Mouse (Mus musculus) stomach, embryonic 16.5 days (tissue): ENCODE data around the gene Trim63. TPM values are rescaled to one million over a fixed set of nuclear protein-coding genes. Genes with fewer than 3 reads are reported as not detected.
A peak's percentile ranks its signal among the peaks of the same experiment; 100 is the strongest.
"Not testable (repeated sequence)": the region's sequence is repeated elsewhere in the genome, so short reads cannot be mapped to it uniquely, and the experiment has no call there.

Experiments used
- ATAC-seq: fragments of 200-750 bp; cut with Nextera tagmentation; 2 replicates; pipeline ENCODE4 v1.8.0; 2017; ENCODE audit warnings: moderate number of reproducible peaks, moderate TSS enrichment; ENCODE audit not compliant: insufficient read depth, low FRiP score
- H3K27ac ChIP-seq: fragments of 300-500 bp; sonication (generic); 2 replicates; pipeline ENCODE4 v1.5.1; 2014; ENCODE audit warnings: low read length
- H3K27me3 ChIP-seq: fragments of 300-500 bp; sonication (generic); 2 replicates; pipeline ENCODE4 v1.6.1; 2014; ENCODE audit warnings: low read length, control low read depth, mixed read lengths; ENCODE audit not compliant: control insufficient read depth, insufficient read depth
- H3K36me3 ChIP-seq: fragments of 300-500 bp; sonication (generic); 2 replicates; pipeline ENCODE4 v1.6.1; 2014; ENCODE audit warnings: low read length; ENCODE audit not compliant: control insufficient read depth, insufficient read depth
- H3K4me1 ChIP-seq: fragments of 300-500 bp; sonication (generic); 2 replicates; pipeline ENCODE4 v1.6.1; 2014; ENCODE audit warnings: low read length, control low read depth, mixed read lengths; ENCODE audit not compliant: control insufficient read depth, insufficient read depth
- H3K4me2 ChIP-seq: fragments of 300-500 bp; sonication (generic); 2 replicates; pipeline ENCODE4 v1.6.1; 2014; ENCODE audit warnings: low read depth, low read length, mixed read lengths
- H3K4me3 ChIP-seq: fragments of 300-500 bp; sonication (generic); replicated peaks from 2 replicates; pipeline ENCODE4 v1.5.1; 2014; ENCODE audit warnings: mild to moderate bottlenecking, low read length
- H3K9ac ChIP-seq: fragments of 300-500 bp; sonication (generic); 2 replicates; pipeline ENCODE4 v1.6.1; 2014; ENCODE audit warnings: low read length
- H3K9me3 ChIP-seq: fragments of 300-500 bp; sonication (generic); replicated peaks from 2 replicates; pipeline ENCODE4 v1.6.1; 2016; ENCODE audit warnings: low read length, control low read depth; ENCODE audit not compliant: control insufficient read depth
- WGBS: fragments of 180-500 bp; shearing (Covaris S2); extraction: QIAGEN DNeasy Blood & Tissue Kit; methylation state at CpG from one replicate; pipeline ENCODE4 v1.1.7; 2014; 5-methylcytosine and 5-hydroxymethylcytosine counted together
- polyA plus RNA-seq: library from polyadenylated mRNA; unstranded; fragments of >200 nt; fragmentation: Nextera tagmentation; extraction: Ambion mirVana; gene quantifications from 2 replicates; pipeline ENCODE4 v1.2.1, GENCODE M21; 2015

Trim63 gene
- 0.37 and 1.4 TPM in 2 replicates for polyA plus RNA-seq

DNA sequence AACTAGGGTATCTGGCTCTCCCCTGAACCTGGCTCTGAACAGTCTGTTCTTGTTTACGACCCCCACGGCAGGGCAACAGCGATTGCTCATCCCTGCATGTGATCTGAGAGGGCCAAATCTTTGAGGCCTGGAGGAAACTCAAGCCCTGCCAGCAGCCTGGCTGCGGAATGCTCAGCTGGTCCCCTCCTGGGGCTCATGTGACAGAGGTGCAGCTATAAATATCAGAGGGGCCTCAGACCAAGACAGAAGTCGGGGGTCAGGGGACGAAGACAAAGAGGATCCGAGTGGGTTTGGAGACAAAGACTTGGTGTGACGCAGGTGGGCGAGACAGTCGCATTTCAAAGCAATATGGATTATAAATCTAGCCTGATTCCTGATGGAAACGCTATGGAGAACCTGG lies at the start of gene Trim63:
TSS of gene Trim63 (plus strand) at position 245 of the 400 bp plus-strand sequence.
- no peaks in the 10 kb centered on the region for H3K9me3 ChIP-seq
- no peak within 1 kb of the TSS for H3K4me3 ChIP-seq
- H3K4me2 ChIP-seq = no peak within 1 kb of the TSS
- WGBS = 31% methylated on average over 11 of the region's 11 CpGs
- no peaks in the 10 kb centered on the region for H3K4me1 ChIP-seq
- no peaks in the 10 kb centered on the region for H3K27me3 ChIP-seq
- no peak within 1 kb of the TSS for H3K9ac ChIP-seq
- no peak for ATAC-seq
- H3K36me3 ChIP-seq = no peaks in the 10 kb centered on the region
- no peak within 1 kb of the TSS for H3K27ac ChIP-seq

DNA sequence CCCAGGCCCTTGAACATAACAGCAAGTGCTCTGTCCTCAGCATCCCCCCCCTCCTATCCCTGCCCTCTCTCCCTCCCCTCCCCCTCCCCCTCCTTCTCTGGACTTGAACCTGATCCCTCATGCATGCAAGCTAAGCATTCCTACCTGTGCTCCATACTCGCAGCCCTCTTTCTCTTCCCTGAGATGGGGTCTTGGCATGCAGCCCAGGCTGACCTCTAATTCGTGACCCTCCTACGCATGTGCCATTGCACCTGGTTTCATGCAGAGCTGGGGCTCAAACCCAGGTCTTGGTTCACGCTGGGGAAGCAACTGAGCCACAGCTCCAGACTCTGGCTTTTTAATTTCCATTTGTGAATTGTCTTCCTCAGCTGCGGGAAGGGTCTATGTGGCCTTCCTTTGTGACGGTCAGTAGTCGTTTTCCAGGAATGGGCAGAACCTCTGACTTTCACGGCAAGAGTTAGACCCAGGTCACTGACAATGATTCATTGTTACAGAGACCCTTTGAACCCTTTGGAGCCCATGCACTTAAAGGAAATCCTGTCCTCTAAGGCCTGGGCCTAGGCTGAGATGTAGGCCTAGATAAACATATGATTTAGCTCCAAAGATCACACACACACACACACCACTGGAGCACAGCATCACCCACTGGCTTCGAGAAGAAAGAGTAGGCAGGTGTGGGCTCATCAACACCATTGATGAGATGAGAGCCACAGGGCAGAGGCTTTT lies 48.9 kb upstream of the Trim63 start:
- Histone ChIP-seq H3K27ac (no peak overlapping the region), H3K4me3 (no peak overlapping the region), H3K27me3 (no peaks in the 10 kb centered on the region), H3K9me3 (no peaks in the 10 kb centered on the region), H3K4me2 (no peak overlapping the region), H3K9ac (no peak overlapping the region), H3K4me1 (no peaks in the 10 kb centered on the region), H3K36me3 (no peaks in the 10 kb centered on the region)
- WGBS = 56% methylated on average over 9 of the region's 9 CpGs
- no peak for ATAC-seq

DNA sequence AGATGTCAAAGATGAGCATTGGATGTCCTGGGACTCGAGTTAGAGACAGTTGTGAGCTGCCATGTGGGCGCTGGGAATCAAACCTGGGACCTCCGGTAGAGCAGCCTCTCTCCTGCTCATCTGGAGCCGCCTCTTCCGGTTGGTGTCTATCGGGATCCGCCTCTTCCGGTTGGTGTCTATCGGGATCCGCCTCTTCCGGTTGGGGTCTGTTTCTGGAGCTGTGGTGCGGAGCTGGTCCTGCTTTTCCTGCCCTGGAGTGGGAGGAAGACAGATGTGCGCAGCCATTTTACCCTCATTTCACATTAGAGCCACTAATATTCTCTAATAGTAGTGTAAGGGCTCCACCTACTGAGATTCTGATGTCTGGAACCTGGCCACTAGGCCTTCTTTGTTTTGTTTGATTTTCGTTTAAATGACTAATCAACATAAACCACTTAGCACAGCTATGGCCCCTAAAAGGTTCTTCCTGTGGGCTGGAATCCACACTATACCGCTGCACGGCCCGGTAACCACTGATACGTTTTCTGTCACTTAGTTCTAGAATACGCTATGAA lies 46.7 kb upstream of the Trim63 start:
- no peak for ATAC-seq
- Histone ChIP-seq H3K4me1 (no peaks in the 10 kb centered on the region), H3K9ac (no peak overlapping the region), H3K4me3 (no peak overlapping the region), H3K9me3 (no peaks in the 10 kb centered on the region), H3K4me2 (no peak overlapping the region), H3K36me3 (no peaks in the 10 kb centered on the region), H3K27me3 (no peaks in the 10 kb centered on the region), H3K27ac (no peak overlapping the region)
- 81% methylated on average over 19 of the region's 19 CpGs for WGBS

DNA sequence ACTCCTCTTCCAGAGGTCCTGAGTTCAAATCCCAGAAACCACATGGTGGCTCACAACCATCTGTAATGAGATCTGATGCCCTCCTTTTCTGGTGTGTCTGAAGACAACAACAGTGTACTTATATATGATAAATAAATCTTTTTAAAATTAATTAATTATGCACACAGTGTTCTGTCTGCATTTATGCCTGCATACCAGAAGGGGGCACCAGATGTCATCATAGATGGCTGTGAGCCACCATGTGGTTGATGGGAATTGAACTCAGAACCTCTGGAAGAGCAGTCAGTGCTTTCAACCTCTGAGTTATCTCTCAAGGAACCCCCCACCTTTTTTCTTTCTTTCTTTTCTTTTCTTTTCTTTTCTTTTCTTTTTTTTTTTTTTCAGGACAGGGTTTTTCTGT lies 45.3 kb upstream of the Trim63 start:
- not testable (repeated sequence) for H3K36me3 ChIP-seq, H3K4me3 ChIP-seq, H3K4me1 ChIP-seq, H3K9me3 ChIP-seq, ATAC-seq, H3K4me2 ChIP-seq, H3K27ac ChIP-seq, H3K27me3 ChIP-seq, H3K9ac ChIP-seq

DNA sequence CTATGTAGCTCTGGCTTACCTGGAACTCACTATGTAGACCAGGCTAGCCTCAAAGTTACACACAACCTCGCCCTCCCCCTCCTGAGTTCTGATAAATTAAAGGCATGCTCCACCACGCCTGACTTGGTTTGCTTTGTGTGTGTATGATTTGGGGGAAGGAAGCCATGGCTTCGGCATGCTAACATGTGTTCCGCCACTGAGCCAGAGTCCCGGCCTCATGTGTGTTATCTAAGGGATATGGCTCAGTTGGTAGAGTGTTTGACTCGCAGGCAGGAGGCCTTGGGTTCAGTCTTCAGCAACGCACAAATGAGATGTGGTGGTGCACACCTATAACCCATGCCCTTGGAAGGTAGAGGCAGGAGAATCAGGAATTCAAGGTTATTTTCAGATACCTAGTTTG lies 42.9 kb upstream of the Trim63 start:
- no peak overlapping the region for H3K9ac ChIP-seq
- H3K27ac ChIP-seq = no peak overlapping the region
- 82% methylated on average over 7 of the region's 7 CpGs for WGBS
- no peaks in the 10 kb centered on the region for H3K4me1 ChIP-seq
- no peak for ATAC-seq
- H3K36me3 ChIP-seq = peaks cover 8% of the 10 kb centered on the region
- H3K9me3 ChIP-seq = no peaks in the 10 kb centered on the region
- no peak overlapping the region for H3K4me2 ChIP-seq
- no peaks in the 10 kb centered on the region for H3K27me3 ChIP-seq
- no peak overlapping the region for H3K4me3 ChIP-seq

DNA sequence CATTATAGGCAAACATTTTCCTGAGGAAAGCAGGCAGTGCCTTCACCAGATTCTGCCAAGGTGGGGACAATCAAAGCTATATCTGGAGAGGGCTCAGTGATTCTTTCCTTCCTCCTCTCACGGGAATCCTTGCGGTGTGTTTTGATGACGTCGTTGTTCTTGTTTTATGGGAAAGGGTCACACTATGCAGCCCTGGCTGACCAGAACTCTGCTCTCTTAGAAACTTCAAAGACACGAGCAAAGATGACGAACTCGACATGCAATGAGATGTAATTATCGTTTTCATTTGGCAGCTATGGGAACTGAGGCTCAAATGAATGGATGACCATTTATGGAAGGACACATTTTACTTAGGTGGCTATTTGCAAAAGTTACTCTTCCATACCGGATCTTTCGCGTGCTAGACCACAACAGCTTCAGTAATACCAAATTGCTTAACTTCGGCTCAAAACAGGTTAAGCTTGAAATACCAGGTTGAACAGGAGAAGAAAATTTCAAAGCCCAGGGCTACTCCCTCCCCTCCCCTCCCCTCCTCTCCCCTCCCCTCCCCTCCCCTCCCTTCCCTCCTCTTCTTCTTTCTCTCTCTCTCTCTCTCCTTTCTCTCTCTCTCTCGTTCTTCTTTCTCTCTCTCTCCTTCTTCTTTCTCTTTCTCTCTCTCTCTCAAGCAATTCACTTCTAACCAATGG lies 42.0 kb upstream of the Trim63 start:
- no peak for ATAC-seq
- 17% methylated on average over 12 of the region's 13 CpGs for WGBS
- 0 out of 2 replicates have a peak overlapping the region, but pooled peaks have one; percentile 54 for H3K9ac ChIP-seq

DNA sequence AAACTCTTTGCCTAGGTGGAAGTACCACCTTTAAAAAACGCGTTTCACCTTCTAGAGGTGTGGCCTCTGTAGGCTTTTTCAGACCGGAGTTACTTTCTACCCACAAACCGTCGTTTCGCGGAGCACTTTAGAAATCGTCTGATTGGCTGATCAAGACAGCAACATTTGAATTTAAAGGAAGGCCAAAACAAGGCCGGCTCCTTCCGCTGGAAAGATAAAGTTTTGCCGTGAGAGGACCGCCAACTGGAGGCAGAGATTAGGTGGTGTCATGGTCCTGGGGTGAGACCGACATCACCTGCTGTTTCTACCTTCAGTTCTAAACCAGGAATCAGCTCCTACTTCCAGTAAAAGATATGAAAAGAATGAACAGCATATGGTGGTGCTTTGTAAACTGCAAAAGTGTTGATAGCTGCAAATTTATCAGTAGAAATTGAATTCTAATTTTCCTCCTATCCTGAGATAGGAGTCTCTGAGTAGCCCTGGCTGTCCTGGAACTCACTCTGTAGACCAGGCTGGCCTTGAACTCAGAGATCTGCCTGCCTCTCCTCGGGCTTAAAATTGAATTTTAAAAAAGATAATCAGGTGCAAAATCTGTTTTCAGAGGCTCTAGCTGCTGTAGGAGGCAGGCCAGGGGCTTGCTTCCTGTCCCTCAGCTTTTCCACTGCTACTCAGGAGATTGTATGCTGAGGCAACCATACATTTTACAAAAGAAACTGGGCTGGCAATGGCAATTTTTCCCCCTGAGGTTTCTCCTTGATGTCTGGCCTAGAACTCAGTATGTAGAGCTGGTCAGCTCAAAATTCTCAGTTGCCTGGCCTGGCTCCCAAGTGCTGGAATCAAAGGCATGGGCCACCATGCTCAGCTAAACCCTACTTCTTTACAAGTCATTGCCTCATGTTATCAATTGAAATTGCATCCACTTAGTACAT lies 41.2 kb upstream of the Trim63 start:
- Histone ChIP-seq H3K27me3 (no peaks in the 10 kb centered on the region), H3K36me3 (peaks cover 11% of the 10 kb centered on the region), H3K9me3 (no peaks in the 10 kb centered on the region), H3K4me3 (peak overlapping the region; percentile 37), H3K27ac (peak overlapping the region; percentile 64), H3K9ac (0 out of 2 replicates have a peak overlapping the region, but pooled peaks have one; percentile 8), H3K4me1 (no peaks in the 10 kb centered on the region), H3K4me2 (peak overlapping the region; percentile 52)
- 3% methylated on average over 14 of the region's 14 CpGs for WGBS
- ATAC-seq = peak; percentile 72; the same call in 1 of the 2 replicates

More for the DNA sequence above, 42.0 kb upstream of the Trim63 start:
- H3K36me3 ChIP-seq = peaks cover 11% of the 10 kb centered on the region
- H3K4me3 ChIP-seq = peak overlapping the region; percentile 37
- H3K9me3 ChIP-seq = no peaks in the 10 kb centered on the region
- H3K27me3 ChIP-seq = no peaks in the 10 kb centered on the region
- H3K27ac ChIP-seq = 0 out of 2 replicates have a peak overlapping the region, but pooled peaks have one; percentile 64
- H3K4me1 ChIP-seq = no peaks in the 10 kb centered on the region
- peak overlapping the region; percentile 52 for H3K4me2 ChIP-seq

DNA sequence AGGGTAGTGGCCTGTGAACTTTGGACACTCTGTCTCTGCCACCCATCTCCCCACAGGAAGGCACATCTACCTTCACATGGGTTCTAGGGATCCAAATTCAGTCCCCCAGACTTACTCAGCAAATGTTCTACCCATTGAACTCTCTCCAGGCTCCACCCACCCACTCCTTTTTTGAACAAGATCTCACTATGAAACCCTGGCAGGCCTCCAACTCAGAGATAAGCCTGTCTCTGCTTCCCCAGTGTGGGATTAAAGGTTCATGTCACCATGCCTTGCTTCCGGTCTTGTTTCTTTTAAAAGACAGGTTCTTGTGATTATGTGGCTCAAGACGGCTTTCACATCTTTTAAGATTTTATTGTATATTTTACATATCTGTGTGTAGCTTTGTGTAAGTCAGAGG lies 30.0 kb upstream of the Trim63 start:
- Histone ChIP-seq H3K27ac (no peak overlapping the region), H3K9me3 (no peaks in the 10 kb centered on the region), H3K9ac (no peak overlapping the region), H3K4me1 (peaks cover 19% of the 10 kb centered on the region), H3K27me3 (no peaks in the 10 kb centered on the region), H3K4me3 (no peak overlapping the region), H3K4me2 (no peak overlapping the region), H3K36me3 (0 out of 2 replicates have a peak, but pooled peaks cover 2% of the 10 kb centered on the region)
- 81% methylated on average over 2 of the region's 2 CpGs for WGBS
- ATAC-seq = no peak
